Mouse (Mus musculus): ENCODE results near the gene Gm49321. TPM values are rescaled to one million over a fixed set of nuclear protein-coding genes. Genes with fewer than 3 reads are reported as not detected.

The Gm49321 gene
- polyA plus RNA-seq, 1 experiment from 2014 or later, result 20.9 TPM

DNA sequence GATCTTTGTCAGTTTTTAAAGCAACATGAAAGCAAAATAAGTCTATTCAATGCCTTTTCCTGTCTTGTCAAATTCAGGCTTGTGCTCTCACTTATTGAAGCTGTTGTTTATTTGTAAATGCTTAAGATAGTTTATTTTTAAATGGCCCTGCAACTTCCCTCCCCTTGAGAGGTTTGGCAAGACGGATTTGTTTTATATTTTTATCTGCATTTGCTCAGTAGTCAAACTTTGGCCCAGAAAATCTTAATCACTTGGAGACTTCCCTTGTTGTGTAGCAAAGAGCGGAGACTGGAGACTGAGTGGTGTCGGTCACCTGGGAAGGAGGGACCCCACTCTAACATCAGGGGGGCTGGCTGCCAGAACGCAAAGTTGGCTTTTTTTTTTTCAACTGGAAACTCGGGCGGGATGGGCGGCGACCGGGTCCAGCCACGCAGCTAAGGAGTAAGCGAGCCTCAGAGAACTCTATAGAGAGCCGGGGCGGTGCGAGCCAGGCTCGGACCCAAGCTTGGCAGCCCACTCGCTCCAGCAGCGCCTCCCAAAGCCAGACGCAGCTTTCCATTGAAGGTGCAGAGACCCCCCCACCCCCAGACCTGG, 30.3 kb upstream of the Gm49321 start:
- Histone ChIP-seq H3K27me3 (no peaks in the 10 kb centered on the region), H3K9me3 (no peaks in the 10 kb centered on the region), H3K36me3 (no peaks in the 10 kb centered on the region), H3K4me1 (replicated peaks) (peaks cover 17% of the 10 kb centered on the region), H3K9ac (peak overlapping the region; percentile 67), H3K4me3 (peak overlapping the region; percentile 93), H3K27ac (peak overlapping the region; percentile 99), H3K4me2 (peak overlapping the region; percentile 74)
- 2% methylated on average over 18 of the region's 18 CpGs for WGBS
- ATAC-seq (ENCODE audit: low FRiP score), result peak; percentile 89; the same call in 1 of the 2 replicates

DNA sequence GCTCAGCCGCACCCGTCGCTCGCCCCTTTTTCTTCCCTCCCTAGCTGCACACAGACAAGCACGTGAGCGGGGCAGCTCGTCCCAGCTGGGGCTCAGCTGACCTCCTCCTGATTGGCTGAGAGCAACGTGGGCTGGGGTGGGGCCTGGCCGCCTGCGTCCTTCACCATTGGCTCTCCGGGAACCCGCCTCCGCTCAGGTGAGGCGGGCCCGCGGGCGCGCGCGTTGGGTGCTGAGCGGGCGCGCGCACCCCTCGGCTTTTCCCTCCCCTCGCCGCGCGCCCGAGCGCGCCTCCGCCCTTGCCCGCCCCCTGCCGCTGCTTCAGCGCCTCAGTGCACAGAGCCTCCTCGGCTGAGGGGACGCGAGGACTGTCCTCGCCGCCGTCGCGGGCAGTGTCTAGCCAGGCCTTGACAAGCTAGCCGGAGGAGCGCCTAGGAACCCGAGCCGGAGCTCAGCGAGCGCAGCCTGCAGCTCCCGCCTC, 29.7 kb upstream of the Gm49321 start:
- Histone ChIP-seq H3K36me3 (no peaks in the 10 kb centered on the region), H3K4me3 (peak overlapping the region; percentile 93), H3K4me1 (replicated peaks) (peaks cover 17% of the 10 kb centered on the region), H3K9ac (peak overlapping the region; percentile 93), H3K27me3 (no peaks in the 10 kb centered on the region), H3K27ac (peak overlapping the region; percentile 99), H3K9me3 (no peaks in the 10 kb centered on the region), H3K4me2 (peak overlapping the region; percentile 74)
- peak; percentile 100 for ATAC-seq (ENCODE audit: low FRiP score)
- WGBS, result 0% methylated on average over 51 of the region's 51 CpGs

DNA sequence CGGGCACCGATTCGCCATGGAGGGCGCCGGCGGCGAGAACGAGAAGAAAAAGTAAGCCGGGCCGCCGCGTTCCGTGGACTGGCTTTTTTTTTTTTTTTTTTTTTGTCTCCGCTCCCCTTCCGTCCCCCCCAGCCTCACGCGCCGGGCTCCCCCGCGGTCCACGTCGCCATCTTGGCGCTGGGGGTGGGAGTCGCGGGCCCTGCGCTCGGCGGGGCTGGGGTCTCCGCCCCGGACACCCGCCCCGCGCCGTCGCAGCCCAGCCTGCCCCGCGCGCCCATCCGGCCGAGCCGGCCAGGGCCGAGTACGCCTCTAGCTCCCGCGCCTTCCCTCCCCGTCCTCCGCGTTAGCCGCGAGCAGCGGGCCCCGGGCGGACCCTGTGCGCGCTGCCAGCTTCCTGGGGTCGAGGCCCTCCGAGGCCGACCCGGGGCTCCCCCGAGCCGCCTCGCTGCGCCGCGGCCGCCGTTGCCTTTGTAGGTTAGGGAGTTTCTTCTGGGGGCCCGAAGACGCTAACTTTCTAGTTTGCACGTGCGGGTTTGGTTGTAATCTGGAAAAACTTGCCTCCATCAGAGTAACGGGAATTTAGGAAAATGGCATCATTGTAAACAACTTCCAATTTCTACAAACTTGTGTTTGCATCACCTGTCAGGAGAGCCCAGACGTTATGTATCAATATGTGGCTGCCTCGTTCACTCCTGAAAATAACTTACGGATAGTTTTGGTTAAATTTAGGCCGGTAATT, 29.0 kb upstream of the Gm49321 start:
- peaks cover 17% of the 10 kb centered on the region for H3K4me1 ChIP-seq (replicated peaks)
- H3K4me2 ChIP-seq, result peak overlapping the region; percentile 74
- H3K27me3 ChIP-seq, result no peaks in the 10 kb centered on the region
- peak overlapping the region; percentile 99 for H3K27ac ChIP-seq
- WGBS, result under 1% methylated on average over 62 of the region's 76 CpGs
- ATAC-seq (ENCODE audit: low FRiP score), result peak; percentile 70
- peak overlapping the region; percentile 93 for H3K4me3 ChIP-seq
- no peaks in the 10 kb centered on the region for H3K36me3 ChIP-seq
- H3K9me3 ChIP-seq, result no peaks in the 10 kb centered on the region
- peak overlapping the region; percentile 93 for H3K9ac ChIP-seq

DNA sequence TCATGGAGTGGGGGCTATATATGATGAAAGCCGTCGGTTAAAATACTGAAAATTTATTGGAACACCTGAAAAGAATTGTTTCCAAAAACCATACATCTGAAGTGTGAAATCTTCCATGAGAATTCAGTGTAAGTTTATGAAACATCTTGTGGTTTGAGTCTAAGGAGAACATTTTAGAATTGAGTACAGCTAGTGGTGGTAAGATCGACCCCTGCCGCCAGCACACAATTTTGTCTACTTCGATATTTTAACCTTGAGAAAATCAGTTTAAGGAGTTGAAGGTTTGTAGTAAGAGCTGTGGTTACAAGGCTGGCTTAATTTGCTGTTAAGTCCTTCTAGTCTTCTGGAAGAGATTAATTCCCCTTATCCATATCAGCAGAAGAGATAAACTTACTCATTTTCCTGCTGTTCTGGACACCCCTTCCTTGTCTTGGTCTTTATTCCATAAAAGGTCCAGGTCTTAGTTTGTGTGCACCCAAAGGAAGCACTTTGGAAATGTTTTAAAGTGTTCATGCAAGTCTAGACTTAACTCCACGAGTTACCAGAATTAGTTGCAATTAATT, 28.4 kb upstream of the Gm49321 start:
- Histone ChIP-seq H3K4me3 (peak overlapping the region; percentile 93), H3K27me3 (no peaks in the 10 kb centered on the region), H3K9ac (peak overlapping the region; percentile 93), H3K4me2 (peak overlapping the region; percentile 74), H3K36me3 (no peaks in the 10 kb centered on the region), H3K9me3 (no peaks in the 10 kb centered on the region), H3K27ac (no peak overlapping the region), H3K4me1 (replicated peaks) (peaks cover 17% of the 10 kb centered on the region)
- ATAC-seq (ENCODE audit: low FRiP score), result no peak
- WGBS, result 6% methylated on average over 6 of the region's 6 CpGs

DNA sequence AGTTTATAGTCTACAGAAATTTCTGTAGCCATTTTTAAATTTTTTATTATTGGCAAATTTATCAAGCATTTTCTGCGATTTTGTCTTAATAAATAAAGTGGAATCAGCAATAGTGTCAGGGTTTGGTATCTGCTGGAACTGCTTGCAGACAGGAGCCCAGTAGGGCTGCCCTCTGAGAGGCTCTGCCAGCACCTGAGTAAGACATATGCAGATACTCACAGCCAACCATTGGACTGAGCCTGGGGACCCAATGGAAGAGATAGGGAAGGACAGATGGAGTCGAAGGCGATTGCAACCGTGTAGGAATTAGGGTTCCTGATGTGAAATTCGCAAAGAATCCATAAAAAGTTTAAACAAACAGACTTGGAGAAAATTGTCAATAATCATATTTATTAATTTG, 19.0 kb upstream of the Gm49321 start:
- 95% methylated on average over 5 of the region's 5 CpGs for WGBS
- H3K27me3 ChIP-seq, result no peaks in the 10 kb centered on the region
- no peak overlapping the region for H3K4me3 ChIP-seq
- ATAC-seq (ENCODE audit: low FRiP score), result no peak
- no peak overlapping the region for H3K4me2 ChIP-seq
- no peak overlapping the region for H3K9ac ChIP-seq
- no peaks in the 10 kb centered on the region for H3K9me3 ChIP-seq
- H3K4me1 ChIP-seq (replicated peaks), result peaks cover 2% of the 10 kb centered on the region
- H3K27ac ChIP-seq, result no peak overlapping the region
- no peaks in the 10 kb centered on the region for H3K36me3 ChIP-seq

DNA sequence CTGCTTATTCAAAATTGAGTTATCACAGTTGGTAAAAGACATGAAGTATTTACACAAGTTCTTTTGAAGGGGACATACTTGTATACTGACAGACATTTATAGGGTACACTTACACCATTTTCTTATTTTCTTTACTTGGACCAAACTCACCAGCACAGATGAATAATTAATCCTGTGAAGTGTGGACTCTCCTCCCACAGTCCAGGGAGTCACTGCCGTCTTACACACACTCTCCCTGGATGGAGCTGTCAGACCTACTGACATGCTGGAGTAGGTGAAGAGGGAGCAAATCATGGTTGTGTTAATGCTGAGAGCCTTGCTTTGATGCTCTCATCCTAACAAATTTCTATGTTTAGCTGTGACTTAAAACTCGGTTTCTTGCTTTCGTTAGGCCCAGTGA, 7.2 kb upstream of the Gm49321 start:
- no peaks in the 10 kb centered on the region for H3K4me1 ChIP-seq (replicated peaks)
- no peak for ATAC-seq (ENCODE audit: low FRiP score)
- H3K36me3 ChIP-seq, result peaks cover 57% of the 10 kb centered on the region
- H3K9me3 ChIP-seq, result no peaks in the 10 kb centered on the region
- H3K9ac ChIP-seq, result no peak overlapping the region
- H3K27ac ChIP-seq, result no peak overlapping the region
- 85% methylated on average over 3 of the region's 3 CpGs for WGBS
- no peaks in the 10 kb centered on the region for H3K27me3 ChIP-seq
- no peak overlapping the region for H3K4me3 ChIP-seq
- no peak overlapping the region for H3K4me2 ChIP-seq

DNA sequence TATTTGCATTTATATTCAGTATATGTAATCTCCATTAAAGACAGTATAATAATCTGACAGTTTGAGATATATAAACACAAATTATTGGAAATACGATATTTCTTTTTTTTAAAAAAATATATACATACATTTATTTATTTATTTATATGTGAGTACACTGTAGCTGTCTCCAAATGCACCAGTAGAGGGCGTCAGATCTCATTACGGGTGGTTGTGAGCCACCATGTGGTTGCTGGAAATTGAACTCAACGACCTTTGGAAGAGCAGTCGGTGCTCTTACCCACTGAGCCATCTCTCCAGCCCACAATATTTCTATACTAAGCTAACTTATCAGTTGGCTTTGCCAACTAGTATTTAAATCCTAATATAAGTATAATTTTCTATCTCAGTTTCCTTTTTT, 6.2 kb upstream of the Gm49321 start:
- Histone ChIP-seq H3K27ac (no peak overlapping the region), H3K27me3 (no peaks in the 10 kb centered on the region), H3K36me3 (peaks cover 63% of the 10 kb centered on the region), H3K9me3 (no peaks in the 10 kb centered on the region), H3K4me3 (no peak overlapping the region), H3K4me2 (no peak overlapping the region), H3K4me1 (replicated peaks) (no peaks in the 10 kb centered on the region), H3K9ac (no peak overlapping the region)
- WGBS, result 62% methylated on average over 5 of the region's 5 CpGs
- ATAC-seq (ENCODE audit: low FRiP score), result no peak

DNA sequence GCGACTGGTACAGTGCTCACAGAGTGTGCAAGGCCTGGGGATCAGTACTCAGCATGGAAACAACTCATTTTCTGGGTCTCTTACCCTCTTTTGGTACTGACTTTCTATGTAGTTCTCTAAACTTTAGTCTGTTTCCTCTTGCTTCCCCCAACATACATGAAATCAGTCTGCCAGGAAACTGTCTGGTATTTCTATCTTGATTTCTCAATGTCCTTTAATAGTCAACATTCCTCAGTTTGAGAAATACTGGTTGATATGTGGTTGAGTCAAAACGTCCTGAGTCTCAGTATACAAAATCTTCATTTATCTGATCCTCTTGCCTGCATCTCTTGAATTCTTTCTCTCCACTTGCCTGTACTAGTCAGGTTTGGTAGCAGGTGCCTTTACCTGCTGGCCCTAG, 2.9 kb upstream of the Gm49321 start:
- ATAC-seq (ENCODE audit: low FRiP score), result no peak
- H3K27me3 ChIP-seq, result no peaks in the 10 kb centered on the region
- H3K4me3 ChIP-seq, result no peak overlapping the region
- 88% methylated on average over 2 of the region's 2 CpGs for WGBS
- H3K27ac ChIP-seq, result no peak overlapping the region
- no peaks in the 10 kb centered on the region for H3K9me3 ChIP-seq
- peaks cover 73% of the 10 kb centered on the region for H3K36me3 ChIP-seq
- H3K4me2 ChIP-seq, result no peak overlapping the region
- no peak overlapping the region for H3K9ac ChIP-seq
- H3K4me1 ChIP-seq (replicated peaks), result no peaks in the 10 kb centered on the region

DNA sequence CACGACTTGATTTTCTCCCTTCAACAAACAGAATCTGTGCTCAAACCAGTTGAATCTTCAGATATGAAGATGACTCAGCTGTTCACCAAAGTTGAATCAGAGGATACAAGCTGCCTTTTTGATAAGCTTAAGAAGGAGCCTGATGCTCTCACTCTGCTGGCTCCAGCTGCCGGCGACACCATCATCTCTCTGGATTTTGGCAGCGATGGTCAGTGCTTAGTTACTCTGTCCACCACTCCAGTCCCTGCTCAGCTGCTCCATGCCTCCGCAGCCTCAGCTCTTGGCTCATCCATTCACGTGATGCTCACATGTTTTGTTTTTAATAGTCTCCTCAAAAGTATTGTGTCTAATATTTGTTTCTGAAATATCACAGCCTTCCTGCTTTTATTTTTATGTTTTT, 2.1 kb downstream of the Gm49321 start:
- no peaks in the 10 kb centered on the region for H3K27me3 ChIP-seq
- WGBS, result 95% methylated on average over 6 of the region's 6 CpGs
- H3K9me3 ChIP-seq, result no peaks in the 10 kb centered on the region
- no peak overlapping the region for H3K9ac ChIP-seq
- H3K36me3 ChIP-seq, result peaks cover 71% of the 10 kb centered on the region
- no peaks in the 10 kb centered on the region for H3K4me1 ChIP-seq (replicated peaks)
- no peak overlapping the region for H3K4me2 ChIP-seq
- H3K27ac ChIP-seq, result no peak overlapping the region
- H3K4me3 ChIP-seq, result no peak overlapping the region
- ATAC-seq (ENCODE audit: low FRiP score), result no peak

DNA sequence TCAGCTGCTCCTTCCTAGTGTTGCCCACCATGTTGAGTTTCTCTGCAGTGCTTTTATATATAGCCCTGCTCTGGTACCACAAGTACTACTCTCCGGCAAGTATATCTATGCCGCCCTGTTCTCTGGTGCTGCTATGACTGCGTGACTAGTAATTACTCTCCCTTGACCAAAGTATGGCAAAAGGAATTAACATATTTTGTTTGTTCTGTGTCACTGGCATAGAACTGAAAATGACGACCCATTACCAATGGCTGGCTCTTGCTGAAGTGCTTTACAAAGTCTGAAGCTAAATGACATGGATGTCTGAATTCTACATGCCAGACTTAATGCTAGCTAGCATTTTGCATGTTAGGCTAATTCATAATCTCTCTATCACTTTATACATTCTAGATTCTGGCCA, 11.0 kb downstream of the Gm49321 start:
- WGBS, result 88% methylated on average over 4 of the region's 4 CpGs
- Histone ChIP-seq H3K27me3 (peaks cover 12% of the 10 kb centered on the region), H3K4me2 (no peak overlapping the region), H3K4me1 (replicated peaks) (peaks cover 15% of the 10 kb centered on the region), H3K27ac (no peak overlapping the region), H3K36me3 (peaks cover 20% of the 10 kb centered on the region), H3K9ac (no peak overlapping the region), H3K4me3 (no peak overlapping the region), H3K9me3 (no peaks in the 10 kb centered on the region)
- ATAC-seq (ENCODE audit: low FRiP score), result no peak

DNA sequence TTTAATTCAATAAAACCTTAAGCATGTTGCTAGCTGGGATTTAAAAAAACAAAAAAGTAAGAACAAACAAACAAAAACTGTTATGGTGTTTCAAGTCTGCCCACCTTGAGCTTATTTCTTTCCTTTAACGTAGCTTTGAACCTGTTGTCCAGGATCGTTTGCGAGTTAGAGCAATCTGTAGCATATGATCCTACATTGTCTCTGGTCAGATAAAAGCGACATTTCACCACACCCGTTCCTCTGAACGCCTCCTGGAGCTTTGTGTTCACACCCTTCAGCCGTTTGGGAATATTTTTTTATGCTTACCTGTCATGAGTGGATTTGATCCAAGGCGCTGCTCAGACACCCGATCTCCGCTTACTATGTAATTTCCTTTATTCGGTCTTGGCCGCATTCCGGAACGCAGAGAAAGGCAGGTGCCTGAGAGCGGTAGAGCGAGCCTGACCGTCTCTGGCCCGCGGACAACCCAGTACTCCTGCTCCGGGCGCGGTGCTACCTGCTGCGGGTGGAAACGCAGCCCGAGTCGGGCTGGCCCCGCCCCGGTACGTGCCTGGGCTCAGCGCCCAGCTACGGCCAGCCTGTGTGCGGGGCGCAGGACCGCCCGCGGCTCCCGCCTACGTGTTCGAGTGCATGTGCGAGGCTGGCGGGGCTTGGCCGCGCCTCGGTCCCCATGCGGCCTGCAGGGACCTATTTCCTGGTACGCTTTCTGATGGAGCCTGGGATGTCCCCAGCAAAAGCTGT, 12.0 kb downstream of the Gm49321 start:
- Histone ChIP-seq H3K4me1 (replicated peaks) (peaks cover 19% of the 10 kb centered on the region), H3K27me3 (peaks cover 17% of the 10 kb centered on the region), H3K27ac (0 out of 2 replicates have a peak overlapping the region, but pooled peaks have one; percentile 18), H3K4me2 (peak overlapping the region; percentile 73), H3K9me3 (no peaks in the 10 kb centered on the region), H3K36me3 (peaks cover 11% of the 10 kb centered on the region), H3K4me3 (peak overlapping the region; percentile 45), H3K9ac (peak overlapping the region; percentile 78)
- WGBS, result 5% methylated on average over 46 of the region's 46 CpGs
- ATAC-seq (ENCODE audit: low FRiP score), result peak; percentile 91

DNA sequence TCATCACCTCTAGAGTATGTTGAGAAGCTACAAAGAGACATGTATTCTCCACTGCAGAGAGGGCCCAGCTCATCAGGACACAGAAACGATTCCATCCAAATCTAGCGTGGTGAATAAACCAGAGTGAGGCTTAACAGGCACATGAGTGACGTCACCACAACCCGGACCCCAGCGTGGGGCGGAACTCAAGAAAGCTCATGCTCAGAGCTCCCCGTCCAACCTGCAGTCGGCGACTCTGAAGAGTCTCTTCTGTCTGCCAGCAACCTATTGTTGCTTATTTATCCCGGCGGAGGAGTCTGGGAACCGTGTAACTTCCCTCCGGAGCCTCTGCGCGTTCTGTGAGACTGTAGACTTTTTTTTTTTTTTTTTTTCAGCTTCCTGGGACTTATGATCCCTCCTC, 15.4 kb downstream of the Gm49321 start:
- 7% methylated on average over 15 of the region's 15 CpGs for WGBS
- Histone ChIP-seq H3K27ac (no peak overlapping the region), H3K9ac (peak overlapping the region; percentile 61), H3K27me3 (peaks cover 17% of the 10 kb centered on the region), H3K4me3 (peak overlapping the region; percentile 32), H3K36me3 (no peaks in the 10 kb centered on the region), H3K9me3 (no peaks in the 10 kb centered on the region), H3K4me2 (peak overlapping the region; percentile 55), H3K4me1 (replicated peaks) (peaks cover 19% of the 10 kb centered on the region)
- ATAC-seq (ENCODE audit: low FRiP score), result 0 out of 2 replicates have a peak, but pooled peaks have one; percentile 50

Measured in hindbrain, embryonic 13.5 days (tissue).